Mouse (Mus musculus) layer of hippocampus, adult 2 months (tissue): ENCODE results near the gene Tbkbp1. TPM values are rescaled to one million over a fixed set of nuclear protein-coding genes. Genes with fewer than 3 reads are reported as not detected.
A peak's percentile ranks its signal among the peaks of the same experiment; 100 is the strongest.
"Not testable (repeated sequence)": the region's sequence is repeated elsewhere in the genome, so short reads cannot be mapped to it uniquely, and the experiment has no call there.

ENCODE experiments used
- DNase-seq, 2 experiments: peaks; one replicate each; pipeline ENCODE4 v3.0.0; 2022; ENCODE audit warnings: low spot score in 2 of 2
- H3K27ac ChIP-seq: fragments of 200-600 bp; 2 replicates; pipeline ENCODE4 v1.8.1; 2022
- H3K4me3 ChIP-seq: fragments of 200-600 bp; 2 replicates; pipeline ENCODE4 v1.8.1; 2022; ENCODE audit warnings: mild to moderate bottlenecking
- CTCF ChIP-seq: fragments of 200-600 bp; conservative IDR thresholded peaks from 2 replicates; pipeline ENCODE4 v1.8.1; 2022; ENCODE audit warnings: antibody characterized with exemption, mild to moderate bottlenecking, moderate library complexity
- long read RNA-seq, 2 experiments: library from polyadenylated mRNA; stranded (forward); transcript quantifications; one replicate each; pipeline ENCODE4 v2.0.0; 2021; ENCODE audit warnings: borderline mapping rate in 2 of 2
- total RNA-seq, 2 experiments: library from RNA; stranded (reverse); gene quantifications; 2 replicates each; pipeline ENCODE4 v1.2.3; 2021

Tbkbp1 gene
- total RNA-seq, result 10 to 100 TPM; 91.8 to 96.9 TPM
- long read RNA-seq, experiment 1, partial matches to known transcripts, result 18 of 52 reads
- long read RNA-seq, experiment 1, other reads (novel, unspliced or antisense), result 30 of 52 reads
- long read RNA-seq, experiment 2, partial matches to known transcripts, result 14 of 54 reads
- long read RNA-seq, experiment 2, other reads (novel, unspliced or antisense), result 33 of 54 reads

- no peak for DNase-seq
- peak within 1 kb of the TSS; percentile 83 for H3K4me3 ChIP-seq
- H3K27ac ChIP-seq, result peak within 1 kb of the TSS; percentile 97
- TF ChIP-seq CTCF, result no peak
Observed at GRCm38 (mm10) chr11:97151343-97151801, at the start of gene Tbkbp1. Gene Tbkbp1, minus strand, starts transcription at chr11:97151495.

GRCm38 (mm10) chr11:97199519-97199918 is 48.2 kb upstream of the Tbkbp1 start:
- no peak overlapping the region for H3K27ac ChIP-seq
- no peak for TF ChIP-seq CTCF
- H3K4me3 ChIP-seq, result no peak overlapping the region
- no peak for DNase-seq

- TF ChIP-seq CTCF, result peak; percentile 84
- Histone ChIP-seq H3K27ac (no peak overlapping the region), H3K4me3 (no peak overlapping the region)
- peak in 1 of 2 experiments; percentile 30 for DNase-seq
Observed at GRCm38 (mm10) chr11:97198601-97199000, 47.3 kb upstream of the Tbkbp1 start.

GRCm38 (mm10) chr11:97197021-97197420 is 45.7 kb upstream of the Tbkbp1 start:
- no peak for TF ChIP-seq CTCF
- H3K27ac ChIP-seq, result no peak overlapping the region

GRCm38 (mm10) chr11:97196541-97196940 is 45.2 kb upstream of the Tbkbp1 start:
- H3K4me3 ChIP-seq, result no peak overlapping the region
- no peak for DNase-seq
- no peak for TF ChIP-seq CTCF
- no peak overlapping the region for H3K27ac ChIP-seq

More at GRCm38 (mm10) chr11:97197021-97197420, 45.7 kb upstream of the Tbkbp1 start:
- no peak overlapping the region for H3K4me3 ChIP-seq
- DNase-seq, result no peak

- Histone ChIP-seq H3K4me3 (no peak overlapping the region), H3K27ac (no peak overlapping the region)
- DNase-seq, result no peak
- TF ChIP-seq CTCF, result peak; percentile 56
Observed at GRCm38 (mm10) chr11:97192621-97192951, 41.3 kb upstream of the Tbkbp1 start.

- no peak for TF ChIP-seq CTCF
Observed at GRCm38 (mm10) chr11:97191915-97192620, 40.8 kb upstream of the Tbkbp1 start.

GRCm38 (mm10) chr11:97190992-97191391 is 39.7 kb upstream of the Tbkbp1 start:
- no peak overlapping the region for H3K4me3 ChIP-seq
- no peak overlapping the region for H3K27ac ChIP-seq
- TF ChIP-seq CTCF, result no peak
- DNase-seq, result no peak

More at GRCm38 (mm10) chr11:97191915-97192620, 40.8 kb upstream of the Tbkbp1 start:
- no peak overlapping the region for H3K27ac ChIP-seq
- H3K4me3 ChIP-seq, result no peak overlapping the region
- no peak for DNase-seq

GRCm38 (mm10) chr11:97189645-97190044 is 38.4 kb upstream of the Tbkbp1 start:
- not testable (repeated sequence) for H3K27ac ChIP-seq, DNase-seq, H3K4me3 ChIP-seq
- peak; percentile 36 for TF ChIP-seq CTCF

GRCm38 (mm10) chr11:97189231-97189630 is 37.9 kb upstream of the Tbkbp1 start:
- no peak for DNase-seq
- no peak for TF ChIP-seq CTCF
- H3K4me3 ChIP-seq, result peak overlapping the region; percentile 92; the same call in 1 of the 2 replicates
- H3K27ac ChIP-seq, result no peak overlapping the region; the same call in 1 of the 2 replicates

- H3K27ac ChIP-seq, result peak overlapping the region; percentile 94
- peak overlapping the region; percentile 92 for H3K4me3 ChIP-seq
- TF ChIP-seq CTCF, result no peak
- DNase-seq, result no peak
Observed at GRCm38 (mm10) chr11:97188643-97188955, 37.3 kb upstream of the Tbkbp1 start.

GRCm38 (mm10) chr11:97187764-97188642 is 36.7 kb upstream of the Tbkbp1 start, which contains the start of gene Kpnb1:
Gene Kpnb1, minus strand, starts transcription at chr11:97187881.
- Histone ChIP-seq H3K4me3 (peak within 1 kb of the TSS; percentile 92), H3K27ac (peak within 1 kb of the TSS; percentile 95)
- no peak for TF ChIP-seq CTCF
- peak; percentile 98 to 99 for DNase-seq
